Mouse (Mus musculus): ENCODE data around the gene Sdhc. TPM values are rescaled to one million over a fixed set of nuclear protein-coding genes. Genes with fewer than 3 reads are reported as not detected.

The Sdhc gene
- polyA plus RNA-seq, 1 experiment from 2014 or later: 291 TPM

Small RNA genes within 50 kb of the gene (microRNA-seq; reads per million reads assigned to microRNA genes)
- not detected for gene Gm27844

Other genes with a start within 250 kb of the Sdhc start
- gene Fcrlb, start 237.7 kb downstream of the Sdhc start, polyA plus RNA-seq (2014; fragmentation: Nextera tagmentation; extraction: Ambion mirVana): 0.29 TPM in 1 of 2 replicates, not detected in the other
- gene Fcrla, start 223.0 kb downstream of the Sdhc start, polyA plus RNA-seq (2014; fragmentation: Nextera tagmentation; extraction: Ambion mirVana): not detected in 2 replicates
- 0.16 TPM in 1 of 2 replicates, not detected in the other for gene Fcgr2b, start 174.1 kb downstream of the Sdhc start, polyA plus RNA-seq (2014; fragmentation: Nextera tagmentation; extraction: Ambion mirVana)
- gene Fcgr4, start 131.7 kb downstream of the Sdhc start, polyA plus RNA-seq (2014; fragmentation: Nextera tagmentation; extraction: Ambion mirVana): 0.19 and 0.26 TPM in 2 replicates
- gene Fcgr3, start 85.7 kb downstream of the Sdhc start, polyA plus RNA-seq (2014; fragmentation: Nextera tagmentation; extraction: Ambion mirVana): 5.6 and 6.7 TPM in 2 replicates
- 2.2 and 2.8 TPM in 2 replicates for gene Cfap126, start 36.7 kb downstream of the Sdhc start, polyA plus RNA-seq (2014; fragmentation: Nextera tagmentation; extraction: Ambion mirVana)
- gene Mpz, start 108 bp upstream of the Sdhc start, polyA plus RNA-seq (2014; fragmentation: Nextera tagmentation; extraction: Ambion mirVana): 2.9 and 4.2 TPM in 2 replicates
- gene Pcp4l1, start 45.7 kb upstream of the Sdhc start, polyA plus RNA-seq (2014; fragmentation: Nextera tagmentation; extraction: Ambion mirVana): 3.8 and 4.8 TPM in 2 replicates
- 0.23 TPM in 1 of 2 replicates, not detected in the other for gene Nr1i3, start 63.4 kb upstream of the Sdhc start, polyA plus RNA-seq (2014; fragmentation: Nextera tagmentation; extraction: Ambion mirVana)
- gene Tomm40l, start 71.9 kb upstream of the Sdhc start, polyA plus RNA-seq (2014; fragmentation: Nextera tagmentation; extraction: Ambion mirVana): 24.8 and 36.6 TPM in 2 replicates
- gene Apoa2, start 74.5 kb upstream of the Sdhc start, polyA plus RNA-seq (2014; fragmentation: Nextera tagmentation; extraction: Ambion mirVana): 4.6 and 4.9 TPM in 2 replicates
- 14.4 and 15.0 TPM in 2 replicates for gene Fcer1g, start 83.8 kb upstream of the Sdhc start, polyA plus RNA-seq (2014; fragmentation: Nextera tagmentation; extraction: Ambion mirVana)
- 4.7 and 5.0 TPM in 2 replicates for gene Adamts4, start 99.8 kb upstream of the Sdhc start, polyA plus RNA-seq (2014; fragmentation: Nextera tagmentation; extraction: Ambion mirVana)
- gene Ndufs2, start 100.8 kb upstream of the Sdhc start, polyA plus RNA-seq (2014; fragmentation: Nextera tagmentation; extraction: Ambion mirVana): 242 and 286 TPM in 2 replicates
- 67.4 and 70.6 TPM in 2 replicates for gene B4galt3, start 119.7 kb upstream of the Sdhc start, polyA plus RNA-seq (2014; fragmentation: Nextera tagmentation; extraction: Ambion mirVana)
- gene Ppox, start 130.6 kb upstream of the Sdhc start, polyA plus RNA-seq (2014; fragmentation: Nextera tagmentation; extraction: Ambion mirVana): 55.6 and 65.3 TPM in 2 replicates
- 90.3 and 104 TPM in 2 replicates for gene Usp21, start 137.4 kb upstream of the Sdhc start, polyA plus RNA-seq (2014; fragmentation: Nextera tagmentation; extraction: Ambion mirVana)
- gene Ufc1, start 144.4 kb upstream of the Sdhc start, polyA plus RNA-seq (2014; fragmentation: Nextera tagmentation; extraction: Ambion mirVana): 102 and 103 TPM in 2 replicates
- gene Dedd, start 178.5 kb upstream of the Sdhc start, polyA plus RNA-seq (2014; fragmentation: Nextera tagmentation; extraction: Ambion mirVana): 50.4 and 57.6 TPM in 2 replicates
- 30.7 and 34.0 TPM in 2 replicates for gene Nit1, start 195.0 kb upstream of the Sdhc start, polyA plus RNA-seq (2014; fragmentation: Nextera tagmentation; extraction: Ambion mirVana)
- gene Pfdn2, start 195.1 kb upstream of the Sdhc start, polyA plus RNA-seq (2014; fragmentation: Nextera tagmentation; extraction: Ambion mirVana): 61.2 and 68.0 TPM in 2 replicates
- 2.1 and 2.2 TPM in 2 replicates for gene Klhdc9, start 210.2 kb upstream of the Sdhc start, polyA plus RNA-seq (2014; fragmentation: Nextera tagmentation; extraction: Ambion mirVana)
- gene Nectin4, start 219.5 kb upstream of the Sdhc start, polyA plus RNA-seq (2014; fragmentation: Nextera tagmentation; extraction: Ambion mirVana): 1.1 and 1.7 TPM in 2 replicates
- gene Arhgap30, start 238.4 kb upstream of the Sdhc start, polyA plus RNA-seq (2014; fragmentation: Nextera tagmentation; extraction: Ambion mirVana): 0.41 and 0.78 TPM in 2 replicates